Mouse (Mus musculus) B cell, adult 2 months (primary cell): ENCODE data around the gene Etv6.
A peak's percentile ranks its signal among the peaks of the same experiment; 100 is the strongest.

ENCODE experiments used
- DNase-seq, 2 experiments: peaks; one replicate each; pipeline ENCODE4 v3.0.0; 2022

Etv6 gene

GRCm38 (mm10) chr6:134173439-134173838 lies 137.9 kb downstream of the Etv6 start:
- no peak for DNase-seq

- no peak for DNase-seq
Observed at GRCm38 (mm10) chr6:134175059-134175458, 139.6 kb downstream of the Etv6 start.

GRCm38 (mm10) chr6:134177196-134177595 lies 141.7 kb downstream of the Etv6 start:
- no peak for DNase-seq

- DNase-seq = no peak
Observed at GRCm38 (mm10) chr6:134182301-134182948, 146.9 kb downstream of the Etv6 start.

GRCm38 (mm10) chr6:134183592-134184342 lies 148.3 kb downstream of the Etv6 start:
- DNase-seq = no peak

- DNase-seq = no peak
Observed at GRCm38 (mm10) chr6:134186286-134186903, 150.9 kb downstream of the Etv6 start.

- no peak for DNase-seq
Observed at GRCm38 (mm10) chr6:134188719-134189118, 153.2 kb downstream of the Etv6 start.

- DNase-seq = no peak
Observed at GRCm38 (mm10) chr6:134189174-134189573, 153.7 kb downstream of the Etv6 start.

GRCm38 (mm10) chr6:134189575-134190132 lies 154.2 kb downstream of the Etv6 start:
- DNase-seq = peak; percentile 34 to 44

GRCm38 (mm10) chr6:134190597-134191278 lies 155.2 kb downstream of the Etv6 start:
- no peak for DNase-seq

GRCm38 (mm10) chr6:134192710-134193109 lies 157.2 kb downstream of the Etv6 start:
- DNase-seq = no peak

GRCm38 (mm10) chr6:134199895-134200294 lies 164.4 kb downstream of the Etv6 start:
- no peak for DNase-seq

GRCm38 (mm10) chr6:134200577-134200976 lies 165.1 kb downstream of the Etv6 start:
- DNase-seq = no peak

- DNase-seq = no peak
Observed at GRCm38 (mm10) chr6:134202176-134202575, 166.7 kb downstream of the Etv6 start.

- DNase-seq = no peak
Observed at GRCm38 (mm10) chr6:134205163-134205562, 169.7 kb downstream of the Etv6 start.

- no peak for DNase-seq
Observed at GRCm38 (mm10) chr6:134205726-134206125, 170.2 kb downstream of the Etv6 start.

GRCm38 (mm10) chr6:134206251-134206650 lies 170.8 kb downstream of the Etv6 start:
- no peak for DNase-seq

- DNase-seq = peak; percentile 55 to 62
Observed at GRCm38 (mm10) chr6:134207391-134208179, 172.1 kb downstream of the Etv6 start.

- DNase-seq = no peak
Observed at GRCm38 (mm10) chr6:134208180-134208952, 172.9 kb downstream of the Etv6 start.

- no peak for DNase-seq
Observed at GRCm38 (mm10) chr6:134210675-134211457, 175.4 kb downstream of the Etv6 start.

- DNase-seq = no peak
Observed at GRCm38 (mm10) chr6:134211458-134211776, 175.9 kb downstream of the Etv6 start.
